Mouse (Mus musculus): ENCODE data around the gene Prg2.

DNA sequence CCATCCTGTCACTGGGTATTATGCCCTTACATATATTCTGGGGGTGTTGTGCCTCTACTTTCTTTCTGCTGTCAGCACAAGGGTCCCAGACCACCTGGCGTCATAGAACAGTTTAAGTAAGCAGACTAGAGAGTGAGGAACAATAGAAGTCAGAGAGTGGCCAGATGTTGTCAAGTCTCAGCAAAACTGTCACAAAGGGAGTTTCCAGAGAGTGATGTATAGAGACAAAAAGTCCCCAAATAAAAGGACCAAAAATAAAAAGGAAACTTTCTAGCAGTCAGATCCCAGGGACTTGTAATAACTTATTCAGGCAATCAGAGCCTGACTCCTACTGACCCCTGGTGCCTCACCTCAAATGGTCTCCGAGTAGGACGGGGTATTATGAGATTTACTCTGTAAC is 18.4 kb upstream of the Prg2 start:
- no peak for TF ChIP-seq POLR2A (IDR thresholded peaks at IDR 0.05; ENCODE audit: control insufficient read depth, low read depth, low read length)
- TF ChIP-seq CTCF (IDR thresholded peaks at IDR 0.05; ENCODE audit: control insufficient read depth, insufficient read depth, insufficient replicate concordance, low read depth, low read length) = no peak
